Mouse (Mus musculus) olfactory bulb, adult 2 months (tissue): ENCODE measurements around the gene Cldn11.

Experiments
- CTCF ChIP-seq: fragments of 200-500 bp; IDR thresholded peaks from 2 replicates; pipeline ENCODE4 v1.5.1; 2012; ENCODE audit warnings: low read depth, mild to moderate bottlenecking, low read length, moderate library complexity; ENCODE audit not compliant: insufficient read depth
- POLR2A ChIP-seq: fragments of 200-500 bp; IDR thresholded peaks from 2 replicates; pipeline ENCODE4 v1.6.1; 2012; ENCODE audit warnings: mild to moderate bottlenecking, low read depth, low read length, moderate library complexity; ENCODE audit not compliant: insufficient read depth

- no peak for TF ChIP-seq CTCF
- no peak for TF ChIP-seq POLR2A
Observed at GRCm38 (mm10) chr3:31126848-31127247, 22.9 kb upstream of the Cldn11 start.
